12 mouse cellular contexts compared by ENCODE assay signal in genomic region chr10:121225636-121226035, GRCm38 (mm10).
DNase-seq lines count a peak whose midpoint lies in the region; TF ChIP-seq lines count a peak whose summit lies in the region.
"Had no signal": no experiment of that assay in that cellular context is flagged by ENCODE, and none has a peak within 500 bp of the region (broad histone marks: within the 10 kb centered on the region; RNA-seq: fewer than 3 reads in every experiment).

No protein-coding gene starts in this region.

- H3K4me3 ChIP-seq in layer of hippocampus, adult 2 months: no peak overlapping the region
- H3K4me3 ChIP-seq: liver, embryonic 15.5 days; midbrain, embryonic 10.5 days had no signal

- DNase-seq in embryo, embryonic 10.5 days (ENCODE audit: low spot score): peak; percentile 24
- DNase-seq in embryo, embryonic 9.5 days (ENCODE audit: extremely low spot score): no peak
- no peak for DNase-seq in layer of hippocampus, adult 2 months (ENCODE audit: low spot score in 2 of 2)
- no peak for DNase-seq in layer of hippocampus, adult 9-10 months (ENCODE audit: low spot score)
- DNase-seq in testis, postnatal 10 days (ENCODE audit: low spot score): peak; percentile 27
- no peak for DNase-seq in testis, postnatal 14 days (ENCODE audit: low spot score)
- no peak for DNase-seq in spleen, adult 12 weeks (ENCODE audit: low spot score)
- DNase-seq in cerebellum, adult 9-11 months: no peak
- DNase-seq: adrenal gland, postnatal 14 days; kidney, adult 11 months had no signal

- TF ChIP-seq CTCF in layer of hippocampus, adult 2 months (conservative IDR thresholded peaks at IDR 0.05): peak; percentile 43

- H3K27ac ChIP-seq in layer of hippocampus, adult 2 months: no peak overlapping the region
- H3K27ac ChIP-seq: liver, embryonic 15.5 days; midbrain, embryonic 10.5 days had no signal

Comparison
In these comparisons a context has a peak if more than half of its experiments do, and no peak if none do; other contexts are left out.
1. DNase-seq: peak in embryo, embryonic 10.5 days (single experiment) and testis, postnatal 10 days (single experiment); none in embryo, embryonic 9.5 days (single experiment), layer of hippocampus, adult 2 months (0 of 2), layer of hippocampus, adult 9-10 months (single experiment), testis, postnatal 14 days (single experiment), spleen, adult 12 weeks (single experiment) and cerebellum, adult 9-11 months (single experiment).